Mouse (Mus musculus): ENCODE data around the gene Pck1. TPM values are rescaled to one million over a fixed set of nuclear protein-coding genes. Genes with fewer than 3 reads are reported as not detected.
"Not testable (repeated sequence)": the region's sequence is repeated elsewhere in the genome, so short reads cannot be mapped to it uniquely, and the experiment has no call there.

The Pck1 gene
- total and polyA plus RNA-seq, 2 experiments from 2014 or later = 0.21 TPM; not detected in 1

GRCm38 (mm10) chr2:173113796-173114195, 39.1 kb upstream of the Pck1 start:
- H3K9me3 ChIP-seq (ENCODE audit: low read length); H3K9ac ChIP-seq (replicated peaks; ENCODE audit: low read length); H3K4me1 ChIP-seq (ENCODE audit: insufficient read depth, low read length); H3K27me3 ChIP-seq (ENCODE audit: insufficient read depth, low read length); H3K4me2 ChIP-seq (ENCODE audit: low read depth, low read length); DNase-seq (ENCODE audit: low spot score); H3K36me3 ChIP-seq (ENCODE audit: insufficient read depth, low read length); H3K27ac ChIP-seq; H3K4me3 ChIP-seq (ENCODE audit: low read length); ATAC-seq: not testable (repeated sequence)
- 70% methylated on average over 3 of the region's 3 CpGs for WGBS
- peak; percentile 37 for TF ChIP-seq CTCF (IDR thresholded peaks at IDR 0.05; ENCODE audit: low read depth)

- no peak within 1 kb of the TSS for H3K9ac ChIP-seq (replicated peaks; ENCODE audit: low read length)
- H3K27me3 ChIP-seq (ENCODE audit: insufficient read depth, low read length) = no peaks in the 10 kb centered on the region
- ATAC-seq (no peak), DNase-seq (ENCODE audit: low spot score) (no peak)
- H3K27ac ChIP-seq = no peak within 1 kb of the TSS
- H3K4me3 ChIP-seq (ENCODE audit: low read length) = no peak within 1 kb of the TSS
- no peak for TF ChIP-seq CTCF (IDR thresholded peaks at IDR 0.05; ENCODE audit: low read depth)
- H3K36me3 ChIP-seq (ENCODE audit: insufficient read depth, low read length) = no peaks in the 10 kb centered on the region
- no peaks in the 10 kb centered on the region for H3K9me3 ChIP-seq (ENCODE audit: low read length)
- H3K4me1 ChIP-seq (ENCODE audit: insufficient read depth, low read length) = no peaks in the 10 kb centered on the region
- 91% methylated on average over 35 of the region's 35 CpGs for WGBS
- H3K4me2 ChIP-seq (ENCODE audit: low read depth, low read length) = no peak within 1 kb of the TSS
Measured at GRCm38 (mm10) chr2:173119023-173119944, 33.6 kb upstream of the Pck1 start, which contains the start of gene Ctcfl. Ctcfl (minus strand) TSS chr2:173119525.

- not testable (repeated sequence) for H3K27ac ChIP-seq; DNase-seq (ENCODE audit: low spot score); ATAC-seq; H3K4me3 ChIP-seq (ENCODE audit: low read length); H3K4me1 ChIP-seq (ENCODE audit: insufficient read depth, low read length); H3K4me2 ChIP-seq (ENCODE audit: low read depth, low read length); H3K9me3 ChIP-seq (ENCODE audit: low read length); H3K36me3 ChIP-seq (ENCODE audit: insufficient read depth, low read length); H3K9ac ChIP-seq (replicated peaks; ENCODE audit: low read length); H3K27me3 ChIP-seq (ENCODE audit: insufficient read depth, low read length)
- 58% methylated on average over 4 of the region's 4 CpGs for WGBS
Measured at GRCm38 (mm10) chr2:173120117-173120516, 32.7 kb upstream of the Pck1 start.

- no peaks in the 10 kb centered on the region for H3K9me3 ChIP-seq (ENCODE audit: low read length)
- H3K4me1 ChIP-seq (ENCODE audit: insufficient read depth, low read length) = no peaks in the 10 kb centered on the region
- DNase-seq (ENCODE audit: low spot score) (no peak), ATAC-seq (no peak)
- H3K4me2 ChIP-seq (ENCODE audit: low read depth, low read length) = no peak overlapping the region
- no peaks in the 10 kb centered on the region for H3K36me3 ChIP-seq (ENCODE audit: insufficient read depth, low read length)
- H3K9ac ChIP-seq (replicated peaks; ENCODE audit: low read length) = no peak overlapping the region
- 89% methylated on average over 7 of the region's 7 CpGs for WGBS
- TF ChIP-seq CTCF (IDR thresholded peaks at IDR 0.05; ENCODE audit: low read depth) = no peak
- no peak overlapping the region for H3K4me3 ChIP-seq (ENCODE audit: low read length)
- no peak overlapping the region for H3K27ac ChIP-seq
- no peaks in the 10 kb centered on the region for H3K27me3 ChIP-seq (ENCODE audit: insufficient read depth, low read length)
Measured at GRCm38 (mm10) chr2:173124022-173124735, 28.7 kb upstream of the Pck1 start.

- no peaks in the 10 kb centered on the region for H3K27me3 ChIP-seq (ENCODE audit: insufficient read depth, low read length)
- no peaks in the 10 kb centered on the region for H3K4me1 ChIP-seq (ENCODE audit: insufficient read depth, low read length)
- DNase-seq (ENCODE audit: low spot score) = no peak
- TF ChIP-seq CTCF (IDR thresholded peaks at IDR 0.05; ENCODE audit: low read depth) = no peak
- H3K27ac ChIP-seq = no peak overlapping the region
- no peaks in the 10 kb centered on the region for H3K36me3 ChIP-seq (ENCODE audit: insufficient read depth, low read length)
- WGBS = 90% methylated on average over 4 of the region's 4 CpGs
- no peak overlapping the region for H3K4me3 ChIP-seq (ENCODE audit: low read length)
- no peak for ATAC-seq
- no peak overlapping the region for H3K9ac ChIP-seq (replicated peaks; ENCODE audit: low read length)
- H3K9me3 ChIP-seq (ENCODE audit: low read length) = no peaks in the 10 kb centered on the region
- H3K4me2 ChIP-seq (ENCODE audit: low read depth, low read length) = no peak overlapping the region
Measured at GRCm38 (mm10) chr2:173126386-173126785, 26.5 kb upstream of the Pck1 start.

GRCm38 (mm10) chr2:173129111-173129510, 23.7 kb upstream of the Pck1 start:
- Histone ChIP-seq H3K4me3 (ENCODE audit: low read length) (no peak overlapping the region), H3K27ac (no peak overlapping the region), H3K4me2 (ENCODE audit: low read depth, low read length) (no peak overlapping the region), H3K9ac (replicated peaks; ENCODE audit: low read length) (no peak overlapping the region), H3K4me1 (ENCODE audit: insufficient read depth, low read length) (no peaks in the 10 kb centered on the region), H3K9me3 (ENCODE audit: low read length) (no peaks in the 10 kb centered on the region), H3K27me3 (ENCODE audit: insufficient read depth, low read length) (no peaks in the 10 kb centered on the region), H3K36me3 (ENCODE audit: insufficient read depth, low read length) (no peaks in the 10 kb centered on the region)
- DNase-seq (ENCODE audit: low spot score) = no peak
- 84% methylated on average over 2 of the region's 2 CpGs for WGBS
- no peak for TF ChIP-seq CTCF (IDR thresholded peaks at IDR 0.05; ENCODE audit: low read depth)
- no peak for ATAC-seq
